Mouse (Mus musculus): ENCODE measurements around the gene Cit.

DNA sequence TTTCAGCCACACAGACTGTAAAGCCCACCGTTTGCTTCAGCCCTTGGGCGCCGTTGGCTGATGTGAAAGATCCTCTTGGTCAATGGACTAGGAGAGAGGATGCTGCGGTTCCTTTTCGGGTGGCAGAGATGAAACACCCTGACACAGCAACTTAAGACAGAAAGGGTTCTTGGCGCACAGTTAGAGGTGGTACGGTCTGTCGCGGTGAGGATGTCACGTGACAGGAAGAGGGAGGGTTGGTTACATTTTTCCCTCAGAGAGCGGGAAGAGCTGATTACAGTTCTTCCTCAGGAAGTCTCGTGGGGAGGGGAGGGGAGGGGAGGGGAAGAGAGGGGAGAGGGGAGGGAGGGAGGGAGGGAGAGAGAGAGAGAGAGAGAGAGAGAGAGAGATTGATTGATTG is 192.7 kb downstream of the Cit start:
- TF ChIP-seq CTCF (IDR thresholded peaks at IDR 0.05; ENCODE audit: borderline replicate concordance, control insufficient read depth, extremely low read depth, insufficient read depth, low read length, poor library complexity) (no peak), POLR2A (IDR thresholded peaks at IDR 0.05; ENCODE audit: control insufficient read depth, extremely low read depth, insufficient read depth, low read length, poor library complexity) (no peak)
